Mouse (Mus musculus) ES-Bruce4 (cell line): Measurements from ENCODE around the gene Pcna.

Experiments used
- CTCF ChIP-seq: IDR thresholded peaks from one replicate; pipeline ENCODE4 v1.8.1; 2011; ENCODE audit warnings: low read depth, low read length
- EP300 ChIP-seq: IDR thresholded peaks from 2 replicates; pipeline ENCODE4 v1.6.1; 2011; ENCODE audit warnings: low read depth, low read length; ENCODE audit not compliant: insufficient read depth

DNA sequence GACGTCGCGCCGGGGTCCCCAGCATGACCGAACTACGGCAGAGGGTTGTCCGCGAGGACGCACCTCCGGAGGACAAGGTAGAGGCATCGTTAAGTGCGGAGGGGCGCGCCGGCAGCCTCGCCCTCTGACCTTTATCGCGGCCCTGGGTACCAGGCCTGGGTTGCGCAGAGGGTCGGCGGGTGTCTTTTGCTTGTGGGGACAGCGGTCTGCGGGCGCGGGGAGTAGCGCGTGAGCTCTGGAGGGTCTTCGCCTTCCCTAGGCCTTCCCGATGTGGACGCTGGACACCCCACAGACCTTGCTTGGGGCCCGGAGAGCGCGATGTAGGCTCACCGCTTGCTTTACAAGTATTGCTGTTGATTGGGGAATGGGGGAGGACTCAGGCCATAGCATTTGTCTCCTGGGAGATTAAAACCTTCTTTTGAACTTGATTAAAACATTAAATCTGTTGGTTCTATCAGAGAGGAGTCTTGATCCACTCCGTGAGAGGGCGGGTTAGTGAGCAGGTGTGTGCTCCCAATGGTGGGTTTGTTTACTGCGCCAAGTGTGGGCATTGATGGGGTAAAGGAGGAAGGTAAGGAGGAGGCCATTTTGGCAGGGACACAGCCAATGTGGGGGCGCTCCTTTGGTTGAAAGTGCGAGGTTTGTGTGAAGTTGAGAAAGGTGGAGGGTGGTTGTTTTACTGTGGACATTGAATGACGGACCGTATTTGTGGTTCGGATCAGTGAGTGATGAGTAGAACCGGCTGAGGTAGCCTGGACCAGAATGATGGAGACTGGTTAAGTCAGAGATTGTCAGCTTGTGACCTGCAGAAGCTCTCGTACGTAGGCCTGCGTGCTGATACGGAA, 10.5 kb upstream of the Pcna start:
- TF ChIP-seq CTCF (no peak), EP300 (no peak)
